Mouse (Mus musculus): Measurements from ENCODE around the gene Rasa3. TPM values are rescaled to one million over a fixed set of nuclear protein-coding genes. Genes with fewer than 3 reads are reported as not detected.

Rasa3 gene
- polyA plus RNA-seq, 1 experiment from 2014 or later = 14.0 TPM

DNA sequence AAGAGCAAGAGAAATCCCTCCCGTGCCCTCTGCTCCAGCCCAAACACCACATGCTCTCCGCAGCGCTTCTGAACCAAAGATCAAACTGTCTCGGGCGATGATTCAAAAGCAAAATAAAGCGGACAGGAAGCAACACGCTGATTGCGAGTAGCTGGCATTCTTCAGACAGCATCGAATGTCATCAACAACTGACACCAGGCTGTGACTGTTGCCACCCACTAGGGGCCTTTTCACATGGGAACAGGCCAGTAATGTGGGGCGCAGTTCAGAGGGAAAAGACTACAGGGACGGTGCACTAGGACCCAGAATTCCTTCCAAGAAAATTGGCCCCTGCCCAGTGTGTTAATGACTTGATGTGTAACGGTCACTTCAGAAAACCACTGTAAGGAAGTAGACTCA is 1.1 kb downstream of the Rasa3 start:
- peak overlapping the region; percentile 60 for H3K9ac ChIP-seq (ENCODE audit: low read depth, low read length)
- H3K4me2 ChIP-seq (ENCODE audit: low read length) = peak overlapping the region; percentile 77
- H3K9me3 ChIP-seq (replicated peaks; ENCODE audit: low read length) = no peaks in the 10 kb centered on the region
- no peaks in the 10 kb centered on the region for H3K27me3 ChIP-seq (ENCODE audit: insufficient read depth, low read length)
- peak; percentile 30; the same call in 1 of the 2 replicates for TF ChIP-seq CTCF (IDR thresholded peaks at IDR 0.05; ENCODE audit: low read depth)
- H3K27ac ChIP-seq = peak overlapping the region; percentile 83
- no peaks in the 10 kb centered on the region for H3K36me3 ChIP-seq (ENCODE audit: insufficient read depth, low read length)
- H3K4me1 ChIP-seq (replicated peaks; ENCODE audit: insufficient read depth, low read length) = peaks cover 17% of the 10 kb centered on the region; the same call in 1 of the 2 replicates
- peak overlapping the region; percentile 71 for H3K4me3 ChIP-seq (replicated peaks; ENCODE audit: low read depth, low read length)
- DNase-seq (ENCODE audit: low spot score) (peak; percentile 87), ATAC-seq (replicated peaks; ENCODE audit: low FRiP score, low read depth) (no peak)
- WGBS = 0% methylated on average over 12 of the region's 12 CpGs

DNA sequence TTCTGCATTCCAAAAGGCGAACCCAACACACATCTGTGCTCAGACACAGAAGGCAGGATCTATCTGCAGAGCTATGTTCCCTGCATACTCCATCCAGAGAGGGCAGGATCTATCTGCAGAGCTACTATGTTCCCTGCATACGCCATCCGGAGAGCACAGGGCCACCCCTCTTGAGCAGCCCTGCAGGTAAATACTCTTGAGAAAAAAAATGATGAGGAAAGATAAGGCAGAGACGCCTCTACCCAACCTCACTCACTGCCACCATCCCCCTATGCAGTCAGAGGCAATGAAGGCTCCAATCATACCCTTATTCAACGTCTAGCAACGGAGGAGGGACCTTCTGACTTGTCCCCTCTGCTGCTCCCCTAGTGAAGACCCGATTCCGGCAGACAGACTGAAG is 1.9 kb downstream of the Rasa3 start:
- no peaks in the 10 kb centered on the region for H3K9me3 ChIP-seq (replicated peaks; ENCODE audit: low read length)
- no peak overlapping the region for H3K27ac ChIP-seq
- no peak overlapping the region for H3K9ac ChIP-seq (ENCODE audit: low read depth, low read length)
- no peaks in the 10 kb centered on the region for H3K27me3 ChIP-seq (ENCODE audit: insufficient read depth, low read length)
- no peak for ATAC-seq (replicated peaks; ENCODE audit: low FRiP score, low read depth)
- WGBS = 34% methylated on average over 8 of the region's 8 CpGs
- H3K36me3 ChIP-seq (ENCODE audit: insufficient read depth, low read length) = no peaks in the 10 kb centered on the region
- no peak for DNase-seq (ENCODE audit: low spot score)
- H3K4me1 ChIP-seq (replicated peaks; ENCODE audit: insufficient read depth, low read length) = peaks cover 17% of the 10 kb centered on the region; the same call in 1 of the 2 replicates
- H3K4me3 ChIP-seq (replicated peaks; ENCODE audit: low read depth, low read length) = peak overlapping the region; percentile 71
- H3K4me2 ChIP-seq (ENCODE audit: low read length) = peak overlapping the region; percentile 77
- no peak for TF ChIP-seq CTCF (IDR thresholded peaks at IDR 0.05; ENCODE audit: low read depth)

DNA sequence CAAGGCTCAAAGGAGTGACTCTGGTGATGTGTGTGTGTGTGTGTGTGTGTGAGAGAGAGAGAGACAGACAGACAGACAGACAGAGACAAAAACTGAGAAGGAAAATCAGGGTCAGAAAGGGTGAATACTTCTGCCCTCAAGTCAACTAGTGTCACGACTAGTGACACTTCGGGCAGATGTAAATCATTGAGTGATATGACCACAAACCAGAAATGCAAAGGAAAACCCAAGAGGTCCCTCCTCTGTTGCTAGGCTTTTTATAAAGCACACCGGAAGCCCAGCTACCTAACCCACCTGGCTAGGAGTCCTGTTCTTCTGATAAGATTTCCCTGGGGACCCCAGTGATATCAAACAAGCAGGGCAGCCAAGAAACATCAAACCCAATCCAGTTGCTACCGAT is 2.3 kb downstream of the Rasa3 start:
- no peak for ATAC-seq (replicated peaks; ENCODE audit: low FRiP score, low read depth)
- no peak for TF ChIP-seq CTCF (IDR thresholded peaks at IDR 0.05; ENCODE audit: low read depth)
- DNase-seq (ENCODE audit: low spot score) = no peak
- H3K9ac ChIP-seq (ENCODE audit: low read depth, low read length) = no peak overlapping the region
- no peaks in the 10 kb centered on the region for H3K36me3 ChIP-seq (ENCODE audit: insufficient read depth, low read length)
- 65% methylated on average over 4 of the region's 4 CpGs for WGBS
- no peaks in the 10 kb centered on the region for H3K9me3 ChIP-seq (replicated peaks; ENCODE audit: low read length)
- H3K27me3 ChIP-seq (ENCODE audit: insufficient read depth, low read length) = no peaks in the 10 kb centered on the region
- peak overlapping the region; percentile 77 for H3K4me2 ChIP-seq (ENCODE audit: low read length)
- H3K4me1 ChIP-seq (replicated peaks; ENCODE audit: insufficient read depth, low read length) = peaks cover 20% of the 10 kb centered on the region
- H3K4me3 ChIP-seq (replicated peaks; ENCODE audit: low read depth, low read length) = no peak overlapping the region
- no peak overlapping the region for H3K27ac ChIP-seq

DNA sequence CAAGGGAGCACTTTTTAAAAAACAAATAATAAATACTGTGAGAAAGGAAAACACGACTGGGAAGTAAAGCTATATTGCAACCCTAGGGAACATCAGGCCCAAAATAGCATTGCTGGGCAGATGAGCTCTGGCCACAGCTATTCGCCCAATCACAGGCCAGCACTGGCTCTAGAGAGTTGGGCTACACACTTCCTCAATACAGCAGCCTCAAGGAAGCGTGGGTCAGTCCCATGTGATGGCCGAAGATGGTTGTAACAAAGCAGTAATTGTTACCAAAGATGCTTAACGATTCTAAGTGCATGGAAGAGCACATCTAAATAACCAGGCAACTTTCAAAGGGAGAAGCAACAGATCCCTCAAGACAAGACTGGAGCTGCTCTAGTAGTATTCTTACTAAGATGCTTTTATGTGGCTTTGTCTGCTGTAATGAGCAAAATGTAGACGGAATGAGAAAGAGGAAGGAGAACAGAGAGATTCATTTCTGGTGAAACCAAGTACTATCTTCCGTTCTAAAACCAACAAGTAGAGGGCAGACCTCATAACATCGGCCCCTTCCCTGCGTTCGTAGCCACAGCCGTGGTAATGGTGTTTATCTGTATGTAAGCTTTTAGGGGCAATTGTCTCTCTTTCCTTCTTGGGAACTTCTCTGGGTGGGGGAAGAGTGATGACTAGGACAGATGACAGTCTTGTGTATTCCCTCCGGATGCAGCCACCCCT is 3.0 kb downstream of the Rasa3 start:
- no peak overlapping the region for H3K9ac ChIP-seq (ENCODE audit: low read depth, low read length)
- H3K4me3 ChIP-seq (replicated peaks; ENCODE audit: low read depth, low read length) = no peak overlapping the region
- 63% methylated on average over 12 of the region's 12 CpGs for WGBS
- ATAC-seq (replicated peaks; ENCODE audit: low FRiP score, low read depth) (no peak), DNase-seq (ENCODE audit: low spot score) (peak; percentile 51)
- H3K9me3 ChIP-seq (replicated peaks; ENCODE audit: low read length) = no peaks in the 10 kb centered on the region
- no peaks in the 10 kb centered on the region for H3K36me3 ChIP-seq (ENCODE audit: insufficient read depth, low read length)
- TF ChIP-seq CTCF (IDR thresholded peaks at IDR 0.05; ENCODE audit: low read depth) = peak; percentile 19; the same call in 1 of the 2 replicates
- peaks cover 22% of the 10 kb centered on the region for H3K4me1 ChIP-seq (replicated peaks; ENCODE audit: insufficient read depth, low read length)
- H3K27me3 ChIP-seq (ENCODE audit: insufficient read depth, low read length) = no peaks in the 10 kb centered on the region
- no peak overlapping the region for H3K4me2 ChIP-seq (ENCODE audit: low read length)
- H3K27ac ChIP-seq = no peak overlapping the region

DNA sequence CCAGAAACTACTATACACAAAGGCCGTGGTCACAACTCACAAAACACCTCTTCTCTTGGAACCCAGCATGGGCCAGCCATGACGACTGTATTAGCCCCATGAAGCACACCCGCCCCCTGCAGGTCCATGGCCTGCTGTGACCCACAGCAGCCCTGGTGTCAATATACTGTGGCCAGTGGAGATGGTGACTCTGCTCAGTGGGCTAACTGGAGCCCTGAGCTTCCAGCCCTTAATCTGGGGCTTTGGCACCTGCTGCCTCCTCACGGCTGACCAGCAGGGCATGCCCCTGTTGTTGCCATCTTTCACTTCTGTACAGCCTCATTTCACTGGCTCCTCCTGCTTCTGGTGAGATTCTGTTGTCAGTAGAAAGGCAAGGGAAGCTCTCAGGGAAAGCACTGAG is 4.2 kb downstream of the Rasa3 start:
- 81% methylated on average over 4 of the region's 4 CpGs for WGBS
- ATAC-seq (replicated peaks; ENCODE audit: low FRiP score, low read depth) (no peak), DNase-seq (ENCODE audit: low spot score) (no peak)
- Histone ChIP-seq H3K36me3 (ENCODE audit: insufficient read depth, low read length) (no peaks in the 10 kb centered on the region), H3K4me1 (replicated peaks; ENCODE audit: insufficient read depth, low read length) (peaks cover 27% of the 10 kb centered on the region), H3K9ac (ENCODE audit: low read depth, low read length) (no peak overlapping the region), H3K27me3 (ENCODE audit: insufficient read depth, low read length) (no peaks in the 10 kb centered on the region), H3K4me2 (ENCODE audit: low read length) (0 out of 2 replicates have a peak overlapping the region, but pooled peaks have one; percentile 3), H3K27ac (peak overlapping the region; percentile 70; the same call in 1 of the 2 replicates), H3K4me3 (replicated peaks; ENCODE audit: low read depth, low read length) (no peak overlapping the region), H3K9me3 (replicated peaks; ENCODE audit: low read length) (no peaks in the 10 kb centered on the region)
- peak; percentile 12; the same call in 1 of the 2 replicates for TF ChIP-seq CTCF (IDR thresholded peaks at IDR 0.05; ENCODE audit: low read depth)

DNA sequence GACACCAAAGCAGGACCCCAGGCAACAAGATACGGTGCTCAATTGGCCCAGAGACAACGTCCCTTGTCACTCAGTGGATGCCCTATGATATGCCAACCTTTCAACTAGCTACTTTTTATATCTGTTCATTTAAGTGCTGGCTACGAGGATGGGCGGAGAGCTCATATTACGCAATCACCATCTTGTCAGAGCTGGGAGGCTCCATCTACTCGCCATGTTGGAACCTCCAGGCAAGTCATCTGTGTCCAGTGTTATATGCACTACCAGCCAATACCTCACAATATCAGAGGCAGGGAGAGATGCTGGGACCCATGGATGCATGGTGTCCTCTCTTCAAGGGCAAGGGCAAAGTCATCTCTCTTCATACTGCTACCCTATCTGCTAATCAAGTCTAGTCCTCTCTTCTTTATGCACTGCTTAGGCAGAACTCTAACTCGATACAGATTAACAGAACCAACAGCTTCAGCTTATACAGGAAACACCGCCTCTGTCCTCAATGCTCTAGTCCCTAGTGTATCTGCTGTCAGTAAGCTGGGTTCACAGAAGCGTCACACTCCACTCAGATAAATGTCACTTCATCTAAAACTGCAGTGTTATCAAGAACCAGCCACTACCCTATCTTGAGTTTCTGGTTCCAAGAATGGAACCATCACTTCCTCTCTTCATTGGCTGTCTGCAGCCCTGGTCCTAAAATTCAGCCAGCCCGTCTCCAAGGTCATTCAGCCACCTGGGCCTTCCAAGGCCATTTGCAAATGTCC is 6.0 kb downstream of the Rasa3 start:
- ATAC-seq (replicated peaks; ENCODE audit: low FRiP score, low read depth) (no peak), DNase-seq (ENCODE audit: low spot score) (no peak)
- Histone ChIP-seq H3K4me2 (ENCODE audit: low read length) (no peak overlapping the region), H3K27ac (no peak overlapping the region), H3K27me3 (ENCODE audit: insufficient read depth, low read length) (no peaks in the 10 kb centered on the region), H3K9me3 (replicated peaks; ENCODE audit: low read length) (no peaks in the 10 kb centered on the region), H3K4me1 (replicated peaks; ENCODE audit: insufficient read depth, low read length) (peaks cover 22% of the 10 kb centered on the region), H3K9ac (ENCODE audit: low read depth, low read length) (no peak overlapping the region), H3K36me3 (ENCODE audit: insufficient read depth, low read length) (no peaks in the 10 kb centered on the region), H3K4me3 (replicated peaks; ENCODE audit: low read depth, low read length) (no peak overlapping the region)
- WGBS = 81% methylated on average over 10 of the region's 10 CpGs
- TF ChIP-seq CTCF (IDR thresholded peaks at IDR 0.05; ENCODE audit: low read depth) = no peak

Measured in kidney, postnatal 0 days (tissue).